Mouse (Mus musculus) small intestine, adult 2 months (tissue): ENCODE results near the gene Defb45.

Experiments used
- CTCF ChIP-seq: fragments of 200-500 bp; IDR thresholded peaks from 2 replicates; pipeline ENCODE4 v1.5.1; 2012; ENCODE audit warnings: low read depth, mild to moderate bottlenecking, control low read depth, inconsistent platforms, low read length, moderate library complexity, mixed read lengths; ENCODE audit not compliant: insufficient replicate concordance, insufficient read length; ENCODE audit errors: extremely low read depth
- POLR2A ChIP-seq: fragments of 200-500 bp; IDR thresholded peaks from 2 replicates; pipeline ENCODE4 v1.6.1; 2012; ENCODE audit warnings: low read depth, mild to moderate bottlenecking, control low read depth, inconsistent platforms, low read length, moderate library complexity

GRCm38 (mm10) chr2:152553774-152554423, 45.3 kb downstream of the Defb45 start:
- TF ChIP-seq CTCF (peak; percentile 73; the same call in 1 of the 2 replicates), POLR2A (no peak)
